Mouse (Mus musculus): ENCODE data around the gene Zmat5. TPM values are rescaled to one million over a fixed set of nuclear protein-coding genes. Genes with fewer than 3 reads are reported as not detected.

Zmat5 gene
- polyA plus RNA-seq, 1 experiment from 2014 or later = 63.0 TPM

DNA sequence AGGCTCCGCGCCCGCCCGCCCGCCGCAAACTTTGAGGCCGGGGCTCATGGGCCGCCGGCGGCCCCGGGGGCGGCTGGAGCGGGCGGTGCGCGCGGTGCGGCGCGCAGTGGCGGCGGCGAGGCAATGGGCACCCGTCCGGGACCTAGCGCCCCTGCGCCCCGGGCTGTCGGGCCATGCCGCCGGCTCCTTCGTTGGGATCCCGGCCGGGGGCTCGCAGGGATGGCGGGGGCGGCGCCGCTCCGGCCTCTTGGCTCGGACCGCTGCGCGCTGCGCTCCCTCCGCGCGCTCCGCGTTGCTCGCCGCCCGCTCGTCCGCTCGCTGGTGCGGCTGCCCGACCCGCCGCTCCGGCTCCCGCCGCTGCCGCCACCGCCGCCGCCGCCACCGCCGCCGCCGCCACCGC, 42.3 kb downstream of the Zmat5 start, which contains the start of gene Cabp7:
Gene Cabp7 (minus strand): TSS at position 46 of the 400 bp plus-strand sequence.
- ATAC-seq = 0 out of 2 replicates have a peak, but pooled peaks have one; percentile 18
- H3K4me3 ChIP-seq (replicated peaks) = peak within 1 kb of the TSS; percentile 49
- H3K36me3 ChIP-seq = no peaks in the 10 kb centered on the region
- peaks cover 84% of the 10 kb centered on the region for H3K27me3 ChIP-seq (replicated peaks)
- no peaks in the 10 kb centered on the region for H3K9me3 ChIP-seq
- WGBS = under 1% methylated on average over 49 of the region's 73 CpGs
- no peak within 1 kb of the TSS for H3K27ac ChIP-seq
- H3K9ac ChIP-seq = 0 out of 2 replicates have a peak within 1 kb of the TSS, but pooled peaks have one; percentile 4
- H3K4me1 ChIP-seq (replicated peaks) = peaks cover 13% of the 10 kb centered on the region
- H3K4me2 ChIP-seq (replicated peaks) = peak within 1 kb of the TSS; percentile 94

DNA sequence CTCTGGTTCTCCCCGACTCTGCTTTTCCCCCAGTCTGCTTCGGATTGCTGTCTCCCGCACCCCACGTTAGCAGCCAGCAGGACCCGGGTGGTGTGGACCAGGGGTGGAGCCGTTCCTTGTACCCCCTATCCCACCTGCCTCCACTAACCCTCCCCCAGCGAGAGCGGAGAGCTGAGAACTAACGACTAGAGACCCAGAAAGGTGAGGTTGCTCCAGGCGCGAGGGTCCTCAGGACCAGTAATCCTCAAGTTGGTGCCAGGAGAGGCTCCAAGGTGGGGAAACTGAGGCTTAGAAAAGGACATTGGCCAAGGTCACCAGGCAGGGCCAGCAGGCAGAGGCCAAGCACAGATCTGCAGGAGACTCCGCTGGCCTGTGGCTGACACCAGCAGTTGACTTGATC, 42.8 kb downstream of the Zmat5 start:
- peaks cover 82% of the 10 kb centered on the region for H3K27me3 ChIP-seq (replicated peaks)
- peak overlapping the region; percentile 94 for H3K4me2 ChIP-seq (replicated peaks)
- no peaks in the 10 kb centered on the region for H3K9me3 ChIP-seq
- no peak for ATAC-seq
- peak overlapping the region; percentile 49 for H3K4me3 ChIP-seq (replicated peaks)
- H3K4me1 ChIP-seq (replicated peaks) = peaks cover 13% of the 10 kb centered on the region
- 2% methylated on average over 11 of the region's 12 CpGs for WGBS
- no peak overlapping the region for H3K9ac ChIP-seq
- no peaks in the 10 kb centered on the region for H3K36me3 ChIP-seq
- no peak overlapping the region for H3K27ac ChIP-seq

DNA sequence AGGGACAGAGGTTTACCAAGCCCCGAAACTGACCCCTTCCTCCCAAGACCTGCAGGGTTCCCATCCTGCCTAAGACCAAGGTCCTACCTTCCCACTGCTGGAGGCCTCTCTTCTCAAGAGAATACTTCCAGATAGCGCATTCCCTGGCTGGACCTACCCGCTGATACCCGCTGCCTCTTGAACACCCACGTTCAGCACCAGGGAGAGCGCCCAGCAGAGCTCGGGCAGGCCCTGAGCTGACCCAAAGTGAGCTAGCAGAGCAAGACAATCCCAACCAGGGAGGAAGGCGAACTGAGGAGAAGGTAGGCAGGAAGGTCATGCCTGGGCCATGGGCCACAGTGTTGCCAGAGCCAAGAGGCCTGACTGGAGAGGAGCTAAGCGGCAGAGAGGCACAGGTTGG, 45.8 kb downstream of the Zmat5 start:
- Histone ChIP-seq H3K4me2 (replicated peaks) (no peak overlapping the region), H3K4me1 (replicated peaks) (peaks cover 13% of the 10 kb centered on the region), H3K9ac (no peak overlapping the region), H3K27me3 (replicated peaks) (peaks cover 55% of the 10 kb centered on the region), H3K36me3 (no peaks in the 10 kb centered on the region), H3K4me3 (replicated peaks) (no peak overlapping the region), H3K27ac (no peak overlapping the region), H3K9me3 (no peaks in the 10 kb centered on the region)
- WGBS = 6% methylated on average over 9 of the region's 9 CpGs
- ATAC-seq = peak; percentile 42; the same call in 1 of the 2 replicates

DNA sequence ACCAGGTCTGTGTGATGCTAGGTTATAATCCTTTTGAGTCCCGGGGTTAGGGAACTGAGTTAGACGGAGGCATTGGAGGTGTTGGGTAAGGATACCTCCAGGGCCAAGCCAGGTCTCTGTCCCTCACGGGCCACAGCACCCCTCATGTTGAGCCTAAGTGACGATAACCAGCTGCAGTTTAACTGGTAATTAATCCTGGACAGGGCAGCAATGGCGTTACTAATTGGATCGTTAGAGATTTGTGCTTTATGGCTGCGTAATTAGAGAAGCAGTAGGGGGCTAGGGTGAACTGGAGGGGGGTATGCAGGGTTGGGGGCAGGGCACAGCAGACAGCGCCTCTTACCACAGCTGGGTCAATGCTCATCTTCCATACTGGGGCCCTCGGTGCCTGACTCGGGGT, 48.4 kb downstream of the Zmat5 start:
- Histone ChIP-seq H3K4me2 (replicated peaks) (no peak overlapping the region), H3K27me3 (replicated peaks) (peaks cover 30% of the 10 kb centered on the region), H3K9me3 (no peaks in the 10 kb centered on the region), H3K27ac (no peak overlapping the region), H3K9ac (no peak overlapping the region), H3K36me3 (no peaks in the 10 kb centered on the region), H3K4me1 (replicated peaks) (no peaks in the 10 kb centered on the region), H3K4me3 (replicated peaks) (no peak overlapping the region)
- no peak for ATAC-seq
- 47% methylated on average over 10 of the region's 10 CpGs for WGBS

DNA sequence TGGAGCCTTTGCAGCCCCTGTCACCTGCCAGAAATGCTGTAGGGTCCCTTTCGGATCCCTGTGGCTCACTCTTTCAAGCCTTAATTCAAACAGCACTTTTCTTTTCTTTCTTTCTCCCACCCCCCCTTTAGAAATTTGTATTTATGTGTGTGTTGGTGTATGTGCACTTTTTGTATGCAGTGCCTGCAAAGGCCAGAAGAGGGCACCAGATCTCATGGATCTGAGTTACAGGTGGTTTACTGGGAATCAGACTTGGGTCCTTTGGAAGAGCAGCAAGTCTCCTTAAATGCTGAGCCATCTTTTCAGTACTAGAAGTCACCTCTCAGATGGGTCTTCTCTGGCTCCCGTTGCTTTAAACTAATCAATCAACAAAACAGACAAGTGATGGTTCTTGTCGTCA, 49.6 kb downstream of the Zmat5 start:
- peaks cover 18% of the 10 kb centered on the region for H3K27me3 ChIP-seq (replicated peaks)
- H3K36me3 ChIP-seq = no peaks in the 10 kb centered on the region
- WGBS = 81% methylated on average over 3 of the region's 3 CpGs
- no peak overlapping the region for H3K4me2 ChIP-seq (replicated peaks)
- H3K4me3 ChIP-seq (replicated peaks) = no peak overlapping the region
- H3K4me1 ChIP-seq (replicated peaks) = no peaks in the 10 kb centered on the region
- no peak overlapping the region for H3K27ac ChIP-seq
- ATAC-seq = no peak
- no peak overlapping the region for H3K9ac ChIP-seq
- no peaks in the 10 kb centered on the region for H3K9me3 ChIP-seq

DNA sequence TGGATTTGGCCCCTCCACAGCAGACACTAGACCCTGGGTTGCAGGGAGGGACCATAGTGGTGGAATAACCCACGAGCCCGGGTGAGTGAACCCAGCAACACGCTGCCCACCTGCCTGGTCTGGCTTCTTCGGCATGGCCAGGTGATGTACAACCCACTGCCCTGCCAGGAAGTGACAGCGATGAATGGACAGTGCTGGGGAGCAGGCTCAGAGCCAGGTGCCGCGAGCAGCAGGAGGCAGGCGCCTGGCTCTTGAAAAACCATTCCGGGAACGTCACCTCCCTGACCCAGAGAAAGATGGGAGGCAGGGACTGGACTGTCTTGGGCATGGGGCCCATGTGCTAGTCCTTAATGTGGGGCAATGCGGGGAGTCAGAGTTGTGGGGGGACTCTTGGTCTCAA, 50.4 kb downstream of the Zmat5 start:
- ATAC-seq = no peak
- Histone ChIP-seq H3K4me2 (replicated peaks) (no peak overlapping the region), H3K9me3 (no peaks in the 10 kb centered on the region), H3K9ac (no peak overlapping the region), H3K36me3 (no peaks in the 10 kb centered on the region), H3K27ac (no peak overlapping the region), H3K27me3 (replicated peaks) (peaks cover 9% of the 10 kb centered on the region), H3K4me3 (replicated peaks) (no peak overlapping the region), H3K4me1 (replicated peaks) (no peaks in the 10 kb centered on the region)
- 70% methylated on average over 11 of the region's 11 CpGs for WGBS

DNA sequence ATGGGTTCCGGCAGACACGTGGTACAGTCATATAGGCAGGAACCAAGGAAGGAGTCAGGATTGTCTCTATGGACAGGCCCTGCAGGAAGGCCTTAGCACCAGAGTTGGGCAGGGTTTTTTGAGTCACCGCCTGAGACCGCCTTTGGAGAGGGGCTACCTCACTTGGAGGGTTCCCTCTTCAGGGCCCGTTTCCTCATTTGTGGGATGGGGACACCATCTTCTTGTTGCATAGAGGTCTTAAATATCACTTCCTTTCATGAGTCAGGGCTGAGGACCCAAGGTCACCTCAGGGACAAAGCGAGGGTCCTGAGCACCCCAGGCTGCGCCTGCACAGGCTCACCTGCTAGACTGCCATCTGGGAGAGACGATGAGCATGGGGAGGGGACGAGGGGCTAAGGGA, 52.0 kb downstream of the Zmat5 start:
- H3K27me3 ChIP-seq (replicated peaks) = 0 out of 2 replicates have a peak, but pooled peaks cover 12% of the 10 kb centered on the region
- no peak overlapping the region for H3K4me2 ChIP-seq (replicated peaks)
- H3K27ac ChIP-seq = no peak overlapping the region
- ATAC-seq = no peak
- H3K4me3 ChIP-seq (replicated peaks) = no peak overlapping the region
- 73% methylated on average over 9 of the region's 9 CpGs for WGBS
- H3K9me3 ChIP-seq = no peaks in the 10 kb centered on the region
- H3K4me1 ChIP-seq (replicated peaks) = peaks cover 3% of the 10 kb centered on the region; the same call in 1 of the 2 replicates
- no peak overlapping the region for H3K9ac ChIP-seq
- no peaks in the 10 kb centered on the region for H3K36me3 ChIP-seq

DNA sequence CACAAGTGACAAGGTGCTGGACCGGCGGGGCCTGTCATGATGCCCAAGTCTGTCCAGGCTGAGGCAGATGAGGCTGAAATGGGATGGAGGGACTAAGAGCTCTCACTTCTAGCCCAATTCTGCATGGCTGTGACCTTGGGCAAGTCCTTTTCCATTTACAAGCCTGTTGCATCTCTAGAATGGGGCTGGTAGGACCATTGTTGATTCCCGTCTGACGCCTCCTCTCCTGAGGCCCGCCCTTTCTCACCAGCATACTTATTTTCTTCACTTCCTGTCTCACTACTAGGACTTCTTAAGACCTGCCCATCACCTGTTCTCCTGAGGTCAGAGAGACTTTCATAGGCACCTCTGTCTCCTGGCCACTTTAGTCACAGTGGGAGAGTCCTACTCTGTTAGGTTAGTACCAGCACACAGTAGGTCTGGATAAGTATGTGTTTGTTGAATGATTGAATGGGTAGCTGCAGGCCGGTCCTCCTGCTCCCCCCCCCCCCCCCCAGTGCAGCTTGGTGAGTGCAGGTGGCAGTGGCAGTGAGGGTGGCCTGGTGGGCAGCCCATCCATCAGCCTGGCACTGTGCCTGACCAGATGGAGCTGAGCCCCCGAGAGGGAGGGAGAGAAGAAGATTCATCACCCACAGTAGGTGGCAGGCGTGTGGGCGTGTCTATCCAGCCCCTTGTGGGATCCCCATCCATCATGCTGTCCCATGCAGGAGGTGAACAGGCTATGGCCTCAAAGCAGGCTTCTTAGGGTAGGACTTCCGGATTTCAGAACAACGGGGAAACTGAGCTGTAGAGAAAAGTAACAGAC, 52.7 kb downstream of the Zmat5 start:
- no peak for ATAC-seq
- H3K27ac ChIP-seq = no peak overlapping the region
- no peaks in the 10 kb centered on the region for H3K36me3 ChIP-seq
- peaks cover 19% of the 10 kb centered on the region; the same call in 1 of the 2 replicates for H3K27me3 ChIP-seq (replicated peaks)
- no peak overlapping the region for H3K4me3 ChIP-seq (replicated peaks)
- H3K9ac ChIP-seq = no peak overlapping the region
- no peak overlapping the region for H3K4me2 ChIP-seq (replicated peaks)
- peaks cover 3% of the 10 kb centered on the region; the same call in 1 of the 2 replicates for H3K4me1 ChIP-seq (replicated peaks)
- H3K9me3 ChIP-seq = no peaks in the 10 kb centered on the region
- 42% methylated on average over 11 of the region's 11 CpGs for WGBS

DNA sequence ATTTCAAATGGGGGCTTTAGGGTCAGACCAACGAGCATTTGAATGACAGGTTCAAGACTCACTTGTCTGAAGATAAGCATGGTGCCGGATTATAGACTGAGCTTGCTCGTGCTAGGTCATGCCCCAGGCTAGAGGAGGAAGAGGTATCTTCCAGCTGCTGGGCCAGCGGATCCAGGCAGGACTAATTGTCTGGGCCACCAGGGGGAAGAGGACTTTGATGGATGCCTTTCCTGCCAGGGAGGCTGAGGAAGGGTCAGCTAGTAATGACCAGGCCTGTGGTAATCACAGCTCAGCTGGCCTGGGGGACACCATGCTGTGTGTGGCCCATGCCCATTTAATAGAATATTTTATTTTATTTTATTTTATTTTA, 53.3 kb downstream of the Zmat5 start:
- Histone ChIP-seq H3K36me3 (no peaks in the 10 kb centered on the region), H3K9ac (no peak overlapping the region), H3K4me2 (replicated peaks) (no peak overlapping the region), H3K27me3 (replicated peaks) (peaks cover 24% of the 10 kb centered on the region), H3K27ac (no peak overlapping the region), H3K4me3 (replicated peaks) (no peak overlapping the region), H3K4me1 (replicated peaks) (peaks cover 3% of the 10 kb centered on the region; the same call in 1 of the 2 replicates), H3K9me3 (no peaks in the 10 kb centered on the region)
- 33% methylated on average over 4 of the region's 4 CpGs for WGBS
- no peak for ATAC-seq

DNA sequence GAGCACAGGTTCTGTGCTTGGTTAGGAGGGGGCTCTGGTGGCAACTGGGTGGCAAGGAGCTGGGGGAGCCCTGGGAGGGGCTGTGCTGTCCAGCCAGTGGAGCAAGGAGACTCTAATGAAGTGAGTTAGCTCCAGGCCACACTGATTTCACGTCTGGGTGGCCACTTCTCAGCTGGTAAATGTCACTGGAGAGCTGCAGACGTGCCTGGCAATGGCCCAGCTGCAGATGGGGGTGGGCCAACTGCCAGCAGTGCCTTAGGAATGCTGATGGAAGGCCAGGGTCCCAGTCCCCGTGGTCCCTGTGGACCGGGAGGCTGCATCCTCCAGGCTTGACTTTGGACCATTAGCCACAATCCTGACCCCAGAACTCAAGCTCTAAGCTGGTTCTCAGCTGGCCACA, 56.0 kb downstream of the Zmat5 start:
- Histone ChIP-seq H3K27me3 (replicated peaks) (peaks cover 30% of the 10 kb centered on the region), H3K9me3 (no peaks in the 10 kb centered on the region), H3K36me3 (no peaks in the 10 kb centered on the region), H3K4me2 (replicated peaks) (no peak overlapping the region), H3K9ac (no peak overlapping the region), H3K4me3 (replicated peaks) (no peak overlapping the region), H3K4me1 (replicated peaks) (peaks cover 3% of the 10 kb centered on the region; the same call in 1 of the 2 replicates), H3K27ac (no peak overlapping the region)
- no peak for ATAC-seq
- 30% methylated on average over 4 of the region's 4 CpGs for WGBS

DNA sequence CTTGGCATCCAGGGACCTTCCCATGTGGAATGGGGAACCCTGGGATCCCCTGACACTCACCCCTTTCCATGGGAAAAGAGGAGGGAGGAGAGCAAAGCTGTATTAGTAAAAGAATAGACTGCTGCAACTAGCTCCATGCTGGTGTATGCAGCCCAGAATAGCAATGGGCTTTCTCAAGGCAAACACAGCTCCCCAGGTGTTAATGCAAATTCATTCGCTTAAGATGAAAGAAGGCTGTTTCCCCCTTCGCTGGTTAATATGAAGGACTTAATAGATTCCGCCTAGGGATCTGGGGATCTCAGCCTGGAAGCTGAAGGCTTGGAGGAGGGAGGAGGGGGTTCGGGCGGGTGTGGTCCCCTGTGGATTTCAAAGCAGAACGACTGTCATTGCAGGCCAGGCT, 57.5 kb downstream of the Zmat5 start:
- Histone ChIP-seq H3K4me1 (replicated peaks) (peaks cover 3% of the 10 kb centered on the region; the same call in 1 of the 2 replicates), H3K27ac (no peak overlapping the region), H3K9me3 (no peaks in the 10 kb centered on the region), H3K9ac (no peak overlapping the region), H3K27me3 (replicated peaks) (peaks cover 30% of the 10 kb centered on the region), H3K4me3 (replicated peaks) (no peak overlapping the region), H3K4me2 (replicated peaks) (no peak overlapping the region), H3K36me3 (no peaks in the 10 kb centered on the region)
- no peak for ATAC-seq
- 16% methylated on average over 6 of the region's 6 CpGs for WGBS

DNA sequence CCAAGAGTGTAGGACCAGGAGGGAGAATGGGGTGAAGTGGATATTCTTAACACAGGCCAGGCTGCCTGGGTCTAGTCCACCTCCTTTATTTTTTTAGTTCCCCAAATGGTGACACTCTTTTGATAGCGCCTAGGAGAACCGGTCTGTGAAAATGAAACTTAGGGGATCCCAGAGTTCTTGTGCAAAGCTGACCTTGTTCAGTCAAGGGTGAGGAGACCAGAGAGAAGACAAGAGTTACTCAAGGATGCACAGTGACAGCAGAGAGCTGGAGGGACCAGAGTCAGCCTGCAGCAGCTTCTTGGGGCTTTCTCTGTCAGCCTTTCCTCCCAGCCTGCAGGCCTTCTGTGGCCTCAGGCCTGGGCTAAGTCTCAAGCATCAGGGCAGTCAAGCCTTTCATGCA, 58.0 kb downstream of the Zmat5 start:
- WGBS = 14% methylated on average over 2 of the region's 2 CpGs

DNA sequence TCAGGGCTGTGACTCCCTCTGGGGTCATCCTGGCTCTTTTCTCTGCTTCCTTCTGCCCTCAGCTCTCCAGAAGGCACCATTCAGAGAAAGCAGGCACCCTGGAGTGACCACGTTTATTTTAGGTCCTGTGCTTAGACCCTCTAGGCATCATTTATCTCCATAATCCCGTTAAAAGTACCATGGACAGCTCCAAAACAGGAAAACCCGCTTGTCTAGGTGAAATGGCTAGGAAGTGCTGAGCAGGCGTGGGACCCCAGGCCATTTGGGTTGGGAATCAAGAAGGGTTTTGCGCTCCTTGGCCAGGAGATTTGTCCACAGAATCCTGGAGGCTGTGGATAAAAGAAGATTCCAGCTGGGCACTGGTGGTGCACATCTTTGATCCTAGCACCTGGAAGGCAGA, 59.2 kb downstream of the Zmat5 start:
- Histone ChIP-seq H3K27ac (no peak overlapping the region), H3K4me2 (replicated peaks) (no peak overlapping the region), H3K4me1 (replicated peaks) (peaks cover 3% of the 10 kb centered on the region; the same call in 1 of the 2 replicates), H3K36me3 (no peaks in the 10 kb centered on the region), H3K9me3 (no peaks in the 10 kb centered on the region), H3K27me3 (replicated peaks) (peaks cover 30% of the 10 kb centered on the region), H3K9ac (no peak overlapping the region), H3K4me3 (replicated peaks) (no peak overlapping the region)
- no peak for ATAC-seq
- 12% methylated on average over 5 of the region's 5 CpGs for WGBS

More for the DNA sequence above, 58.0 kb downstream of the Zmat5 start:
- H3K4me1 ChIP-seq (replicated peaks) = peaks cover 3% of the 10 kb centered on the region; the same call in 1 of the 2 replicates
- no peak overlapping the region for H3K9ac ChIP-seq
- H3K4me2 ChIP-seq (replicated peaks) = no peak overlapping the region
- H3K27me3 ChIP-seq (replicated peaks) = peaks cover 30% of the 10 kb centered on the region
- ATAC-seq = no peak
- no peaks in the 10 kb centered on the region for H3K36me3 ChIP-seq
- H3K27ac ChIP-seq = no peak overlapping the region
- H3K4me3 ChIP-seq (replicated peaks) = no peak overlapping the region
- no peaks in the 10 kb centered on the region for H3K9me3 ChIP-seq

All from intestine, embryonic 15.5 days (tissue).